Mouse (Mus musculus) embryo, embryonic 9.5 days (tissue): Measurements from ENCODE around the gene Scarb1.

Source experiments
- DNase-seq: peaks from one replicate; pipeline ENCODE4 v3.0.0-alpha.2; 2017; ENCODE audit errors: extremely low spot score

Gene Scarb1

DNA sequence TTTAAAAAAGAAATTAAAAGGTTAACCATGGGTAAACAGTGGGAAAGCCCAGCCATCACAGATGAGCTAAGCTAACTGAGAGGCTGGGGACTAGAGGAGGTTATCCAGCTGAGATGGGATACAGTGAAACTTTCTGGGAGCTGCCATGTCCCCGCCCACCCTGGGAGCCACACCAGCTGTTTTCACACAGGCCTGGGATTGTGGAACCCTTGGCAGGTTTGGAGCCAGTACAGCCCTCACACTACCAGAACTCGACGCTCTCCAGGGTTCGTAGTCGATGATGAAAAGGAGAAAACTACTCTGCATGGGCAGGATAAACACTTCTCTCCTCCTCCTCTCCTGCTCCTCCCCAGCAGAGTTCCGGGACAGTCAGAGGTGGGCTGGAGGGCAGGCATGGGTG is 105.0 kb downstream of the Scarb1 start:
- no peak for DNase-seq

- no peak for DNase-seq
Observed at GRCm38 (mm10) chr5:125235398-125235797, 105.5 kb downstream of the Scarb1 start.

- no peak for DNase-seq
Observed at GRCm38 (mm10) chr5:125234399-125234798, 106.5 kb downstream of the Scarb1 start.

GRCm38 (mm10) chr5:125233478-125233877 is 107.4 kb downstream of the Scarb1 start:
- DNase-seq, result no peak

DNA sequence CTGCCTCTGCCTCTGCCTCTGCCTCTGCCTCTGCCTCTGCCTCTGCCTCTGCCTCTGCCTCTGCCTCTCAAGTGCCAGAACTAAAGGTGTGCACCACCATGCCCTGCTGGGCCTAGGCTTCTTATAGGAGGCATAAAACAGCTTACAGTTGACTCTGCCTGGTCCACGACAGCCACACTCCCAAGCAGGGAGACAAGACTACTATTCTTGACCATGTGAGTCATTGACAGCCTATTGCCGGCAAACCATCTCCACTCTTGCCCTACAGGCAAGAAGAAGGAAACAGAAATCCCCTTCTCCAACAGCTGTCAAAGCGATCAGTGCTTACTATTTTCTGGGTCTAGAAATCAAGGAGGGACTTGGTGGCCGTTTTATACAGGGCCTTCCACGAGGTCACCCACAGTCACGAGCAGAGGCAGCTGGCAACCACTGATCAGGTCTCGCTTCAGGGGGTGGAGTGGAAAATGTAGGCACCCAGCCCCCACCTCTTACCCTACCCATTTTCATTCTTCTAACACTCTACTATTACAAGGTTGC is 108.4 kb downstream of the Scarb1 start:
- no peak for DNase-seq

DNA sequence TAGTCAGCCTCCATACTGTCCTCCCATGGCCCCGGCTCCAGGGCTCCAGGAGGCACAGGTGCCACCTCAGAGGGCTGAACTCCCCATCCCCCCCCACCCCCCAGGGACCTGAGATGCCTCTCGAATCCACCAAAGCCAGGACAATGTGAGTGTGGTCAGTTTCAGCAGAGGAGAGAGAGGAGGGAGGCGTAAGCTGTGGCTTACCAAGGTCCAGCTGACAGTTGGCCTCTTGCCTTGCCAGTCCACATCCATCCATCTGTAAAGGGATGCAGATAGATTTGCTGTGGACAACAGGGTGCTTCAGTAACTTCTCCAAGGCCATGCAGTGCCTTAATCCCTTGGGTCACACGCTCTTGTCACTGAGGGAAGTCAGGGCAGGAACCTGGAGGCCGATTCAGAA is 110.4 kb downstream of the Scarb1 start:
- DNase-seq, result no peak

GRCm38 (mm10) chr5:125229097-125229496 is 111.8 kb downstream of the Scarb1 start:
- no peak for DNase-seq

DNA sequence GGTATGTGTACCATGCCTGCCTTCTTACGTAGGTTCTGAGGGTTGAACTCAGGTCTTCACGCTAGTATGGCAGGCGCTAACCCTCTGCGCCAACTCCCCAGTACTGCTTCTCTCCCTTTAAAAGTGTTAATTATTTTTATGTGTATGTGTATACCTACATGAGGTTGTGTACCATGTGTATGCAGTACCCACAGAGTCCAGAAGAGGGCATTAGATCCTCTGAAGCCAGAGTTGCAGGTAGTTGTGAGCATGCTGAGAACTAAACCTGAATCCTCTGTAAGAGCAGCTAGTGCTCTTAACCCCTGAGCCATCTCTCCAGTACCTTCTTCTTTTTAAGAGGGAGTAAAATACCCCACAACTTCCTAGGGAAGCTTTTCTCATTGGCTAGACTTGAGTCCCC is 113.2 kb downstream of the Scarb1 start:
- DNase-seq, result no peak
